Mouse (Mus musculus) liver, postnatal 0 days (tissue): ENCODE results near the gene Tub.

Source experiments
- CTCF ChIP-seq: sonication (generic); IDR thresholded peaks from 2 replicates; pipeline ENCODE4 v1.5.1; 2016; ENCODE audit warnings: antibody characterized with exemption, low read depth
- EP300 ChIP-seq: IDR thresholded peaks from 2 replicates; pipeline ENCODE4 v1.6.1; 2016; ENCODE audit warnings: antibody characterized with exemption, low read depth, mild to moderate bottlenecking

- TF ChIP-seq CTCF (no peak), EP300 (no peak)
These were observed 13.5 kb upstream of the Tub start for GRCm38 (mm10) chr7:108936591-108936990.
